Mouse (Mus musculus) embryonic fibroblast, embryonic 13.5 days (primary cell): ENCODE results near the gene Ppp1r35.

Source experiments
- CTCF ChIP-seq: IDR thresholded peaks from 2 replicates; pipeline ENCODE4 v1.5.1; 2011; ENCODE audit warnings: mild to moderate bottlenecking, control low read depth, low read length, moderate library complexity, borderline replicate concordance; ENCODE audit not compliant: insufficient read depth
- POLR2A ChIP-seq: IDR thresholded peaks from 2 replicates; pipeline ENCODE4 v1.6.1; 2011; ENCODE audit warnings: low read depth, mild to moderate bottlenecking, control low read depth, low read length, moderate library complexity

DNA sequence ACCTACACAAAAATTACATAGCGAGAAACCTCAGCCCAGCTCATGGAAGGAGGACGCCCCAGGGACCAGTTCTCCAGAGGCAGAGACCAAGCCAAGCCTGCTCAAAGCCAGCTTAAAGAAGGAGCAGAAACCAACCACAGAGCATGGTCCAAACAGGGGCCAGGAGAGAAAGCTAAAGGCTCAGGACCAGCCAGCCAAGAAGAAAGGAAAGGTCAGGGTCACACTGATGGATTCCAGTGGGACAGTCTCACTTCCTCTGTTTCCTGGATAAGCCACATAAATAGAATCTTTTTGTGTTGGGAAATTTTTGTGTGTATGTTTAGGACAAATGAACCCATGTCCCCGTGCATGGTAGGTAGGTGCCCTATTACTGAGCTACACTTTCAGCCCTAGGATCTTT lies 18.0 kb downstream of the Ppp1r35 start:
- TF ChIP-seq CTCF: no peak
- no peak for TF ChIP-seq POLR2A
